Mouse (Mus musculus) ES-Bruce4 (cell line): Measurements from ENCODE around the gene Mprip. TPM values are rescaled to one million over a fixed set of nuclear protein-coding genes. Genes with fewer than 3 reads are reported as not detected.

Experiments used
- H3K27ac ChIP-seq: 2 replicates; pipeline ENCODE4 v1.5.1; 2012; ENCODE audit warnings: low read length, inconsistent platforms; ENCODE audit not compliant: insufficient read depth
- H3K27me3 ChIP-seq: 2 replicates; pipeline ENCODE4 v1.6.1; 2012; ENCODE audit warnings: mild to moderate bottlenecking, low read length, inconsistent platforms; ENCODE audit not compliant: control insufficient read depth, poor library complexity, insufficient read depth, severe bottlenecking
- H3K36me3 ChIP-seq: 2 replicates; pipeline ENCODE4 v1.6.1; 2012; ENCODE audit warnings: inconsistent platforms, mild to moderate bottlenecking, low read length, moderate library complexity; ENCODE audit not compliant: control insufficient read depth, poor library complexity, insufficient read depth, severe bottlenecking
- H3K4me1 ChIP-seq: one replicate; pipeline ENCODE4 v1.8.1; 2011; ENCODE audit warnings: low read length; ENCODE audit not compliant: control insufficient read depth, insufficient read depth
- H3K4me3 ChIP-seq: 2 replicates; pipeline ENCODE4 v1.5.1; 2011; ENCODE audit warnings: low read depth, mild to moderate bottlenecking, low read length
- H3K9ac ChIP-seq: 2 replicates; pipeline ENCODE4 v1.6.1; 2012; ENCODE audit warnings: low read depth, mild to moderate bottlenecking, inconsistent platforms; ENCODE audit not compliant: poor library complexity, severe bottlenecking
- H3K9me3 ChIP-seq: replicated peaks from 2 replicates; pipeline ENCODE4 v1.6.1; 2012; ENCODE audit warnings: mild to moderate bottlenecking, low read length, inconsistent platforms; ENCODE audit not compliant: control insufficient read depth, poor library complexity, insufficient read depth, severe bottlenecking
- CTCF ChIP-seq: IDR thresholded peaks from one replicate; pipeline ENCODE4 v1.8.1; 2011; ENCODE audit warnings: low read depth, low read length
- EP300 ChIP-seq: IDR thresholded peaks from 2 replicates; pipeline ENCODE4 v1.6.1; 2011; ENCODE audit warnings: low read depth, low read length; ENCODE audit not compliant: insufficient read depth
- POLR2A ChIP-seq: IDR thresholded peaks from one replicate; pipeline ENCODE4 v1.8.1; 2011; ENCODE audit warnings: low read length; ENCODE audit not compliant: insufficient read depth
- polyA plus RNA-seq: library from polyadenylated mRNA; stranded (reverse); fragments of >200 nt; gene quantifications from 2 replicates; pipeline ENCODE4 v1.2.4, GENCODE M21; 2011; ENCODE audit warnings: low read depth; ENCODE audit not compliant: missing spikeins, insufficient read depth, insufficient read length

Mprip gene
- polyA plus RNA-seq, 1 experiment: 85.9 TPM

DNA sequence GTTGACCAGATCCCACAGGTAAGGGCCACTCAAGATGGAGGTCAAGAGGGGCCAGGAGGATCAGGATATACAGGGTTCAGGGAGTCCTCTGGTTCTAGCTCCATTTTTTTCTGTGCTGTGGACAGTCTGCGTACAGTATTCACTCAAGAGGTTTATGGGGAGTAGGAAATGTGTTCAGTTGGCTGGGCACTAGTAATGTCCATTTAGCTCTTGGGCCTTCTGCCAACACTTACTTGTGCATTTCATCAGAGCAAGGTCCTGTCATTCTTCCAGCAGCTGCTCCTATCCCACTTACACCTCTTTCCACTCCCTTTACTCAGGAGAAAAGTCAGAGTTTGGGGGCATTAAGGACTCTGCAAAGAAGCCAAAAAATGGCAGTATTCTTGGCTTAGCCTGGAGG, 33.4 kb downstream of the Mprip start:
- H3K9me3 ChIP-seq: no peaks in the 10 kb centered on the region
- H3K27me3 ChIP-seq: no peaks in the 10 kb centered on the region
- TF ChIP-seq POLR2A (no peak), EP300 (no peak), CTCF (no peak)
- no peak overlapping the region for H3K9ac ChIP-seq
- peaks cover 4% of the 10 kb centered on the region for H3K36me3 ChIP-seq
- no peak overlapping the region for H3K4me3 ChIP-seq
- no peak overlapping the region for H3K27ac ChIP-seq
- no peaks in the 10 kb centered on the region for H3K4me1 ChIP-seq

DNA sequence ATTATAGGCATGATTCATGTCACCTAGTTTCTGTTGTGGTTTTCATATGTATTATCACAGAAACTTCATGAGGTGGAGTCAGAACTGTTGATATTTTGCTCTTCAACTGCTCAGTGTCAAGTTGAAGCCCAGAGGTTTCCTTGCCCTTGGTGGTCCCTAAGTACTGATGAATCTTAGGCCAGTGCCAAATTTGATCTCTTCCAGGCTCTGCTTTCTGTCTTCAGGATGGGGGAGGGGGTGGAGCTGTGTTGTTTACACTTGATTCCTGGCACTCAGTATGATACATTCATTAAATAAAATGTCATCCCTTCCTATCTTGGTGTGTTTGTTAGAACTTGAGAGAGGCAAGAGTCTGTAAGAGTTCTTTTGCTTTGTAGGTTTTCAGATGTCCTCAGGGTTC, 34.4 kb downstream of the Mprip start:
- no peak overlapping the region for H3K27ac ChIP-seq
- H3K9me3 ChIP-seq: no peaks in the 10 kb centered on the region
- peaks cover 4% of the 10 kb centered on the region for H3K36me3 ChIP-seq
- H3K9ac ChIP-seq: no peak overlapping the region
- TF ChIP-seq CTCF (no peak), EP300 (no peak), POLR2A (no peak)
- no peaks in the 10 kb centered on the region for H3K27me3 ChIP-seq
- no peaks in the 10 kb centered on the region for H3K4me1 ChIP-seq
- no peak overlapping the region for H3K4me3 ChIP-seq

DNA sequence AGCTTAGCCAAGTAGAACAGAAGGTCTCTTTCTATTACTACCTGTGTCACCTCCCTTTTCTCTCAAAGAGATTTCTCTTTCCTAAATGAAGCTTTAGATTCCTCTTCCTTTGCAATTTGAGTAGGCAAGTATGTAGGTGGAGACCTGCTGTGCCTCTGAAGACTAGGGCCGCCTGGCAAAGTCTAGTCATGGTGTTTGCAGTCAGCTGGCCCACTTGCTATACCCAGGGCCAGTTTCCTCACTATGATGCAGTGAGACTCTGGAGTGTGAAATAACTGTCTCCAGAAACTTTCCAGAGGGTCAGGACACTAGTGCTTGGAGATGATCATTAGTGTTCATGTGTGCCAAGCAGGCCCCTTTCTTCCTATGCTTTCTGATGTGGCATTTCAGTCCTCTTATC, 36.5 kb downstream of the Mprip start:
- H3K27me3 ChIP-seq: no peaks in the 10 kb centered on the region
- H3K4me3 ChIP-seq: no peak overlapping the region
- no peak overlapping the region for H3K27ac ChIP-seq
- H3K9ac ChIP-seq: no peak overlapping the region
- no peaks in the 10 kb centered on the region for H3K9me3 ChIP-seq
- no peak for TF ChIP-seq CTCF
- no peak for TF ChIP-seq POLR2A
- no peak for TF ChIP-seq EP300
- peaks cover 6% of the 10 kb centered on the region for H3K36me3 ChIP-seq
- H3K4me1 ChIP-seq: no peaks in the 10 kb centered on the region

DNA sequence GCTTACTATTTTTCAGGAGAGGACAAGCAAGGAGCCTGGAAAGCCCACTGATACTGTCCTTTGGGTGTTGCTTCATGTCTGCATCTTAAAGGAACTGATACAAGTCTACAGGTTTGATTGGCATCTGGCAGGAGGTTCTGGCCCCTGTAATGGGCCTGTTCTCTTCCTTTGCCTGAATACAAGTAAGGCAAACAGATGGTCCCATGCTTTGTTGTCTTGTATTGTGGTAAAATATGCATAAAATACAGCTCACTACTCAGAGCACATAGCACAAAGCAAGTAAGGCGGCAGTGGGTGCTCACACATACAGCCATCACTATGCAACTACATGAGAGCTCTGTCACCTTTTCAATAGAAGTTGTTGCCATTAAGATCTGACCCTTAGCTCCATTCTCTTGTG, 39.7 kb downstream of the Mprip start:
- H3K27ac ChIP-seq: no peak overlapping the region
- H3K27me3 ChIP-seq: no peaks in the 10 kb centered on the region
- no peak overlapping the region for H3K4me3 ChIP-seq
- H3K36me3 ChIP-seq: peaks cover 6% of the 10 kb centered on the region
- no peaks in the 10 kb centered on the region for H3K4me1 ChIP-seq
- no peak overlapping the region for H3K9ac ChIP-seq
- TF ChIP-seq EP300 (no peak), CTCF (no peak), POLR2A (no peak)
- H3K9me3 ChIP-seq: no peaks in the 10 kb centered on the region

DNA sequence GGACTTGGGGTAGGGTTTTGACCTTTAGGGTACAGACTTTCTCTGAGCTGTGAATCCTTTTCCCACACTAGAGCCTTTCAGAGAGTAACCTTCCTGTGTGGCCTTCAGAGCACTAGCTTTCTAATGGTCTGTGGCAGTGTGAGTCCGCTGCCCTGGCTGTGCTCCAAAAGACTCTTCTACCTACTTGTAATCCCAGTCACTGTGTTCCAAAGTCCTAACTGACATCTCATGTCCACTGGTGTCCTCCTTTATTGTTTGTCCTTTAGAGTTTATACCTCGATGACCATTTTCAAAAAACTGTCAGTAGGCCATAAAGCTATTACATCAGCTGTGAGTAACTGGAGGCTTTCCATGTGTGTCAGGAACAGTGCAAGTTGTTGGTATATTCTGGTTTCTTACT, 44.0 kb downstream of the Mprip start:
- Histone ChIP-seq H3K27me3 (no peaks in the 10 kb centered on the region), H3K9me3 (no peaks in the 10 kb centered on the region), H3K4me3 (no peak overlapping the region), H3K27ac (no peak overlapping the region), H3K36me3 (peaks cover 2% of the 10 kb centered on the region; the same call in 1 of the 2 replicates), H3K4me1 (peaks cover 3% of the 10 kb centered on the region), H3K9ac (no peak overlapping the region)
- TF ChIP-seq POLR2A: no peak
- no peak for TF ChIP-seq CTCF
- no peak for TF ChIP-seq EP300

DNA sequence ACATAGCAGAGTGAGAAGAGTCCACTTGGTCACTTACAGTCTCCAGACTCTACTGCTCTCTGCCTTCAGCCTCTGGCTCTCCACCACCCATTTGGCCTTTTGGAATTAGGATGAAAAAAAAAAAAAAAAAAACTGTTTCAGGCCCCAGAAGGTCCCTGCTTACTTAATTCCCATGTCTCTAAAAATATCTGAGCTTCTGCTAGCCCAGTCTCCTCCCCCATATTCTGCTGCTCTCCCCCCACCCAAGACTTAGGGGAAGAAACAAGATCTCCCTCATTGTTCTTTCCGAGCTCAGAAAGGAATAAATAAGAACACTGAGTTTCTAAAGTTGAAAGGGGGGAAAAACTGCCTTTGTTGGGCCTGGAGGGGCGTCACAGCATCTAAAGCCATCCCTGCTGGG, 46.4 kb downstream of the Mprip start:
- Histone ChIP-seq H3K9me3 (no peaks in the 10 kb centered on the region), H3K27me3 (no peaks in the 10 kb centered on the region), H3K36me3 (no peaks in the 10 kb centered on the region), H3K9ac (no peak overlapping the region), H3K4me1 (peaks cover 3% of the 10 kb centered on the region), H3K27ac (0 out of 2 replicates have a peak overlapping the region, but pooled peaks have one; percentile 42), H3K4me3 (no peak overlapping the region)
- TF ChIP-seq CTCF (no peak), EP300 (no peak), POLR2A (no peak)
